Mouse (Mus musculus): Measurements from ENCODE around the gene Comp. TPM values are rescaled to one million over a fixed set of nuclear protein-coding genes. Genes with fewer than 3 reads are reported as not detected.

The Comp gene
- polyA plus RNA-seq (2012; rRNA removed; ENCODE audit: low replicate concordance) = 1.1 TPM in 2 replicates

DNA sequence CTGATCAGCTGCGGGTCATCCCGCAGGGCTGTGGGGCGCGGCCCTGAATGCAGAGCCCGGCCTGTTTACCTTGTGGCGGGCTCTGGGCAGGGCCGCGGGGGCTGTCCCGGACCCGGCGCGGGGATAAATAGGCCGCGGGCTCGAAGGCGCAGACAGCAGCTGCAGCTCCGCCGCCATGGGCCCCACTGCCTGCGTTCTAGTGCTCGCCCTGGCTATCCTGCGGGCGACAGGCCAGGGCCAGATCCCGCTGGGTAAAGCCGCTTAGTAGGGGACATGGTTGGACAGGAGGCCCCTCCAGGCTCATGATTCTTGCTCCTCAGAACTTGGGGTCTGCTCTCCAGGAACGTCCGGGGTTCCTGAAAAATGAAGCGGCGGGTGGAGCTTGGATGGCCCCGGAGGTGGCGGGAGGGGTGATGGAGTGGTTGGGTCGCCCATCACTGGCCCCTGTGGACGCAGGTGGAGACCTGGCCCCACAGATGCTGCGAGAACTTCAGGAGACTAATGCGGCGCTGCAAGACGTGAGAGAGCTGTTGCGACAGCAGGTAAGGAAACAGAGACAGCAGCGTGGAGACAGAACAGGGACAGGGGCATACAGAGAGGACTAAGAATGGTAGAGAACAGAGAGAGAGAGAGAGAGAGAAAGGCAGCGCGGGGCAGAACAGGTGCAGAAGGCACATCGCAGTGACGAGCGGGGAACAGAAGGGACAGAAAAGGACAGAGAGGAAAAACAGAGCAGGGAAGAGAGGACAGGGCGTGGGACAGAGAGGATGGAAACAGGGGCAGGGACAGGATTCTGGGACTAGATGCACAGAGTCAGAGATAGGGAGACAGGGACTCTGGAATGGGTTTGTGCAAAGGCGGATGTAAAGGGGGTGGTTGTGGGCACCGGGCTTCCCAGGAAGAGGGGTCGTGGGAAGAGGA, at the start of gene Comp:
Comp (plus strand) TSS at position 162 of the 921 bp plus-strand sequence.

DNA sequence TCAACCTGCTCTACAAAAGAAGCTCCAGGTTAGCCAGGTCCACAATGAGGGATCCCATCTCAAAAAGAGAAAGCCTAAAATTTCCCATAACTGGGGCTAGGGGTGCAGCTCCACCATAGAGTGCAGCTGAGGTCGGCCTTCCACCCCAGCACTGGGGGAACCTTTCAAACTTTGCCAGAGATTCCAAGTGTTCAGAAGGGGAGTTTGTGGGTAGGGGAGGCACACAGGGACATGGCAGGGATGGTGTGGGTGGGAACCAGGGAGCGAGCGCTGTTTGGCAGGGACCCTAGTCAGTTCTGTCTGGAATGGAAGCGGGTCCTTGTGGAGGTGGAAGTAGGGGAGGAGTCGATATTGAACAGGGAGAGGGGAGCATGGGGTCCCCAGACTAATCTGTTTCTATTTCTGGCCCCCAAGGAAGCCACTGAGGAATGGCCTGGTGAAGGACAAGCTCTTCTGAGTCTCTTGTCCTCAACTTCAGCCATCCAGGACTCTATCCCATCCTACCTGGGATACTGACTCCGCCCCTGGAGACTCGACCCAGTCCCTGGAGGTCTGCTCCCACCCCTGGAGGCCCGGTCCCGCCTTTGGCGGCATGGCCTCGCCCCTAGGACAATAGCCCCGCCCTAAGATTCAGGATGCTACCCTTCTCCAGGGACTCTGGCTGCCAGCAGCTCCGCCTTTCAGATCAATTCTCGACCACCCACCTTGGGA, 44.1 kb upstream of the Comp start, which contains the start of gene Gdf1:
Gdf1 (plus strand) TSS at position 694 of the 711 bp plus-strand sequence.

DNA sequence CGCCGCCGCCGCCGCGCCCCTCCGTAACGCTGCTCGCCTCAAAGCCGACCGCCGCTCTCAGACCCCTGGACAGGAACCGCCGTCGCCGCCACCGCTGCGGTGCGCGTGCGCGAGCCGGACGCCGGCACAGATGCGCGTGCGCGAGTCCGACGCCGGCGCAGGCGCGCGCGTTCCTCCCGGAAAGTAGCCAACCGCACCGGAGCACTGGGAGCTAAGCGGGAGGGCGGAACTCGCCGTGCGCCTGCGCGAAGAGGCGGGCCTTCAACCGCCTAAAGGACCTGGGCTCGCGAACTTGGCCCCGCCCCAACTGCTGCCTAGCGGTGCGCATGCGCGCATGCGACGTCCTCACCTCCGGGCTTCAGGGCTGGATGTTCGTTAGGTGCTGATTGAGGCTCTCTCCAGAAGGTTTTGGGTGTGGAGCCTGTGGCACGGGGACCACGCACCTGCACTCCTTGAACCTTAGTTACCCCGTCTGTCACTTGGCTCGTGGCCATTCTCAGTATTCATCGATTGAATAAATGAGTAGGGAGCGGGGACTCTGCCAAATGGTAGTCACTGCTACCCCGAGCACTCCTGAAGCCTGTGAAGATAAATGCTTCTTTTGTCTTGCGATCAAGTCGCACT, 20.1 kb upstream of the Comp start, which contains the start of gene Upf1:
Upf1 (minus strand) TSS at position 85 of the 624 bp plus-strand sequence.

Other genes starting within 250 kb of the Comp start
- gene Nr2c2ap, start 242.2 kb upstream of the Comp start, polyA plus RNA-seq (2012; rRNA removed; ENCODE audit: low replicate concordance) = 11.8 and 12.8 TPM in 2 replicates
- gene Rfxank, start 234.4 kb upstream of the Comp start, polyA plus RNA-seq (2012; rRNA removed; ENCODE audit: low replicate concordance) = 27.4 and 34.3 TPM in 2 replicates
- gene Borcs8, start 234.1 kb upstream of the Comp start, polyA plus RNA-seq (2012; rRNA removed; ENCODE audit: low replicate concordance) = 98.4 and 104 TPM in 2 replicates
- 0.29 and 3.7 TPM in 2 replicates for gene Mef2b, start 233.8 kb upstream of the Comp start, polyA plus RNA-seq (2012; rRNA removed; ENCODE audit: low replicate concordance)
- gene Tmem161a, start 201.2 kb upstream of the Comp start, polyA plus RNA-seq (2012; rRNA removed; ENCODE audit: low replicate concordance) = 108 and 160 TPM in 2 replicates
- gene Slc25a42, start 161.3 kb upstream of the Comp start, polyA plus RNA-seq (2012; rRNA removed; ENCODE audit: low replicate concordance) = 37.9 and 68.3 TPM in 2 replicates
- 35.9 and 45.8 TPM in 2 replicates for gene Sugp2, start 139.3 kb upstream of the Comp start, polyA plus RNA-seq (2012; rRNA removed; ENCODE audit: low replicate concordance)
- gene Armc6, start 139.1 kb upstream of the Comp start, polyA plus RNA-seq (2012; rRNA removed; ENCODE audit: low replicate concordance) = 16.3 and 19.1 TPM in 2 replicates
- gene Homer3, start 90.7 kb upstream of the Comp start, polyA plus RNA-seq (2012; rRNA removed; ENCODE audit: low replicate concordance) = 28.4 and 42.3 TPM in 2 replicates
- gene Ddx49, start 71.1 kb upstream of the Comp start, polyA plus RNA-seq (2012; rRNA removed; ENCODE audit: low replicate concordance) = 43.0 and 47.9 TPM in 2 replicates
- 262 and 364 TPM in 2 replicates for gene Cope, start 71.0 kb upstream of the Comp start, polyA plus RNA-seq (2012; rRNA removed; ENCODE audit: low replicate concordance)
- gene Cers1, start 57.8 kb upstream of the Comp start, polyA plus RNA-seq (2012; rRNA removed; ENCODE audit: low replicate concordance) = 1.1 and 8.3 TPM in 2 replicates
- gene Gdf1, start 43.7 kb upstream of the Comp start, polyA plus RNA-seq (2012; rRNA removed; ENCODE audit: low replicate concordance) = 2.9 TPM in 1 of 2 replicates, not detected in the other
- gene Upf1, start 20.3 kb upstream of the Comp start, polyA plus RNA-seq (2012; rRNA removed; ENCODE audit: low replicate concordance) = 23.8 and 44.2 TPM in 2 replicates
- 22.9 and 36.9 TPM in 2 replicates for gene Crtc1, start 66.0 kb downstream of the Comp start, polyA plus RNA-seq (2012; rRNA removed; ENCODE audit: low replicate concordance)
- 53.4 and 80.6 TPM in 2 replicates for gene Klhl26, start 103.4 kb downstream of the Comp start, polyA plus RNA-seq (2012; rRNA removed; ENCODE audit: low replicate concordance)
- 0.42 and 0.50 TPM in 2 replicates for gene Tmem59l, start 113.8 kb downstream of the Comp start, polyA plus RNA-seq (2012; rRNA removed; ENCODE audit: low replicate concordance)
- gene Crlf1, start 119.6 kb downstream of the Comp start, polyA plus RNA-seq (2012; rRNA removed; ENCODE audit: low replicate concordance) = 5.2 and 5.7 TPM in 2 replicates
- 240 and 366 TPM in 2 replicates for gene Rex1bd, start 133.2 kb downstream of the Comp start, polyA plus RNA-seq (2012; rRNA removed; ENCODE audit: low replicate concordance)
- gene Uba52, start 137.2 kb downstream of the Comp start, polyA plus RNA-seq (2012; rRNA removed; ENCODE audit: low replicate concordance) = 371 and 768 TPM in 2 replicates
- gene Fkbp8, start 154.2 kb downstream of the Comp start, polyA plus RNA-seq (2012; rRNA removed; ENCODE audit: low replicate concordance) = 331 and 487 TPM in 2 replicates
- gene Kxd1, start 154.4 kb downstream of the Comp start, polyA plus RNA-seq (2012; rRNA removed; ENCODE audit: low replicate concordance) = 82.7 and 119 TPM in 2 replicates
- 29.0 and 40.3 TPM in 2 replicates for gene Ell, start 165.9 kb downstream of the Comp start, polyA plus RNA-seq (2012; rRNA removed; ENCODE audit: low replicate concordance)
- 107 and 194 TPM in 2 replicates for gene Isyna1, start 220.8 kb downstream of the Comp start, polyA plus RNA-seq (2012; rRNA removed; ENCODE audit: low replicate concordance)
- gene Ssbp4, start 235.3 kb downstream of the Comp start, polyA plus RNA-seq (2012; rRNA removed; ENCODE audit: low replicate concordance) = 143 and 413 TPM in 2 replicates
- gene Lrrc25, start 242.6 kb downstream of the Comp start, polyA plus RNA-seq (2012; rRNA removed; ENCODE audit: low replicate concordance) = 23.8 and 34.0 TPM in 2 replicates

All from mammary gland, adult 2 months (tissue).